Mouse (Mus musculus): ENCODE results near the gene Nudt4.

The Nudt4 gene

GRCm38 (mm10) chr10:95501033-95501432 is 62.9 kb downstream of the Nudt4 start:
- no peak for DNase-seq (ENCODE audit: low read depth, low spot score)
